Mouse (Mus musculus): Measurements from ENCODE around the gene Zmiz1. TPM values are rescaled to one million over a fixed set of nuclear protein-coding genes. Genes with fewer than 3 reads are reported as not detected.

The Zmiz1 gene
- total and polyA plus RNA-seq, 2 experiments from 2014 or later: 50.6 to 135 TPM

DNA sequence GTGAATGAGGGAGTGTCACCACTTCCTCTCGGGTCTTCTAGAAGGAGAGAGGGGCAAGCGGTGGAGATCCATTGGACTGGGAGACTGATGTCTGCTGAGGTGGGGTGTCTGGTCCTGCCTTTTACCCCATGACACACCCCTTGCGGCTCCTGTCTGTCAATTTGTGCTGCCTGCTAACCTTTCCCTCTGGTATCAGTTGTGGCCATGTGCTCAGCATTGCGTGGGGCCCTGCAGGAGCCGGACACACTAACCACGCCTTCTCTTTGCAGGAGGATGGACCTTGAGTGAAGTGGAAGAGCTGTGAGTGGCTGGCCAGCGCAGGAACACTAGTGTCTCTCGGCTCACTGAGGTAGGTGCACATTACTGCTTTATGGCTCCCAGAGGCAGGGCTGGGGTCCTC lies 77.5 kb downstream of the Zmiz1 start:
- Histone ChIP-seq H3K9me3 (ENCODE audit: low read length) (no peaks in the 10 kb centered on the region), H3K4me1 (ENCODE audit: insufficient read depth, low read length) (peaks cover 12% of the 10 kb centered on the region; the same call in 1 of the 2 replicates), H3K27me3 (ENCODE audit: insufficient read depth, low read length) (no peaks in the 10 kb centered on the region), H3K36me3 (ENCODE audit: insufficient read depth, low read length) (peaks cover 6% of the 10 kb centered on the region), H3K4me2 (ENCODE audit: low read depth, low read length) (no peak overlapping the region), H3K9ac (replicated peaks; ENCODE audit: low read length) (no peak overlapping the region), H3K27ac (no peak overlapping the region), H3K4me3 (ENCODE audit: low read length) (no peak overlapping the region)
- ATAC-seq: no peak
- DNase-seq (ENCODE audit: low spot score): no peak
- WGBS: 91% methylated on average over 8 of the region's 8 CpGs
- TF ChIP-seq CTCF (IDR thresholded peaks at IDR 0.05; ENCODE audit: low read depth): no peak

DNA sequence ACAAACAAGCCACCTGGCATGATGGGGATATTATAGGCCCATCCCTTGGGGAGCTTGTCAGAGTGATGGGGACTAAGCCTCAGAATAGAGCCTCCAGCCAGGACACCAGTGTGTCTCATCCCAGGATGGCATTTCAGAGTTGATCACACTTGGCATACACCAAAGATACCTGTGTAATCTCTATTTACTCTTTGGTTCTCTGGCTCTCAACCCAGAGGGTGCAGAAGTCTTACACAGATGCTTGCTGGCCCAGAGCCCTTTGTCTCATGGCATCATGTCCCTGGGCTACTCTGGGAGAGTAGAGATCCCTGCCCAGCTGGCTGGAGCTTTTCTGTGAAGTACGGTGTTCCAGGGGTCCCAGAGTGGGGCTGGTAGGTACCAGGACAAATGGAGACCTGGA lies 78.4 kb downstream of the Zmiz1 start:
- Histone ChIP-seq H3K4me1 (ENCODE audit: insufficient read depth, low read length) (peaks cover 12% of the 10 kb centered on the region; the same call in 1 of the 2 replicates), H3K4me3 (ENCODE audit: low read length) (no peak overlapping the region), H3K4me2 (ENCODE audit: low read depth, low read length) (no peak overlapping the region), H3K27me3 (ENCODE audit: insufficient read depth, low read length) (no peaks in the 10 kb centered on the region), H3K9ac (replicated peaks; ENCODE audit: low read length) (no peak overlapping the region), H3K27ac (0 out of 2 replicates have a peak overlapping the region, but pooled peaks have one; percentile 26), H3K36me3 (ENCODE audit: insufficient read depth, low read length) (peaks cover 6% of the 10 kb centered on the region), H3K9me3 (ENCODE audit: low read length) (no peaks in the 10 kb centered on the region)
- no peak for TF ChIP-seq CTCF (IDR thresholded peaks at IDR 0.05; ENCODE audit: low read depth)
- 61% methylated on average over 1 of the region's 1 CpGs for WGBS
- DNase-seq (ENCODE audit: low spot score) (no peak), ATAC-seq (no peak)

DNA sequence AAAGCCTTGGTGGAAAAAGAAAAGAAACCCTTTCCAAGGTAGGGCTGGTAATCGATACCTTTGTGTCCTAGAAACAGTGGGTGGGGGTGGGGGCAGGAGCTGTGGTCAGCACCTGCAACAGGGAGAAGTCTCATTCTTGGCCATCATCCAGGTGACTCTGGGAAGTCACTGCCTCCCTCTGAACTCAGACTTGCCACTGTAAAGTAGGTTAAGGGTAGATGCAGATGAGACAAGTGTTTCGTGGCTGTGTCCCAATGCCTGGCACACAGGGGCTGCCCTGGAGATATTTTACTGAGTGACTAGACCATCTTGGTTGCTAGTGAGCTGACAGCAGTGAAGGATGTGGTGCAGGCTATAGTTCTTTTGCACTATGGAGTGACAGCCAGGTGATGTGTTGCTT lies 79.5 kb downstream of the Zmiz1 start:
- TF ChIP-seq CTCF (IDR thresholded peaks at IDR 0.05; ENCODE audit: low read depth): no peak
- no peak overlapping the region for H3K27ac ChIP-seq
- ATAC-seq: no peak

DNA sequence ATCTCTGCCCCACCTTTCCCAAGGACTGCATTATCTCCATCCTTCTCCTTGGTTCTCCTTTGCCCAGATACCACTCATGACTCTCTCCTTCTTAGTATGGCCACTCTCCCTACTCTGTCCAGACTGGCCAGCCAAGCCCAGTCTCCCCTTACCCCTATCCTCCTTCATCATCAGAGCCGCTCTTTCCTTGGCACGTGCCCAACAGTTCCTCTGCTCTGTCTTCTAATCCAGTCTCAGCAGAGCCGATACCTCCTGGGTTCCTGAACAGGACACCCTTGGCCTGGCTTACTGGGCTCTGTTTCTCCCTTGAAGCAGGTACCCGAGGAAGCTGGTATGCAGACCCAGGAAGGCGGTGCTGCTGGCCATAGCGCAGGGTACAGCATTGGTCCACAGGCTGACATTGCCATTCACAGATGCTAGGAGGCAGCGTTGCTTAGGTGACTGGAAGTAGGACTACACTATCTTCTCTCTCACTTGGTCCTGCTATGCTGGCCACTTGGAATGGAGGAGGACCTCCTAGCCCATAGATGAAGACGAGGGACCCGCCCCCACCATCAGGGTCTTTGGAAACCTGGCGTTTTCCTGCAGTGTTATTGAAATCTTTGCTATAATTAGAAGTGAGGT lies 80.6 kb downstream of the Zmiz1 start:
- Histone ChIP-seq H3K27ac (no peak overlapping the region), H3K4me1 (ENCODE audit: insufficient read depth, low read length) (peaks cover 7% of the 10 kb centered on the region; the same call in 1 of the 2 replicates), H3K4me3 (ENCODE audit: low read length) (no peak overlapping the region), H3K4me2 (ENCODE audit: low read depth, low read length) (no peak overlapping the region), H3K9ac (replicated peaks; ENCODE audit: low read length) (no peak overlapping the region), H3K9me3 (ENCODE audit: low read length) (no peaks in the 10 kb centered on the region), H3K27me3 (ENCODE audit: insufficient read depth, low read length) (no peaks in the 10 kb centered on the region), H3K36me3 (ENCODE audit: insufficient read depth, low read length) (peaks cover 6% of the 10 kb centered on the region)
- 73% methylated on average over 10 of the region's 10 CpGs for WGBS
- ATAC-seq: no peak
- peak; percentile 44 for TF ChIP-seq CTCF (IDR thresholded peaks at IDR 0.05; ENCODE audit: low read depth)
- no peak for DNase-seq (ENCODE audit: low spot score)

More for the DNA sequence above, 79.5 kb downstream of the Zmiz1 start:
- Histone ChIP-seq H3K4me1 (ENCODE audit: insufficient read depth, low read length) (peaks cover 12% of the 10 kb centered on the region; the same call in 1 of the 2 replicates), H3K9ac (replicated peaks; ENCODE audit: low read length) (no peak overlapping the region), H3K27me3 (ENCODE audit: insufficient read depth, low read length) (no peaks in the 10 kb centered on the region), H3K9me3 (ENCODE audit: low read length) (no peaks in the 10 kb centered on the region), H3K4me2 (ENCODE audit: low read depth, low read length) (no peak overlapping the region), H3K4me3 (ENCODE audit: low read length) (no peak overlapping the region), H3K36me3 (ENCODE audit: insufficient read depth, low read length) (peaks cover 6% of the 10 kb centered on the region)
- DNase-seq (ENCODE audit: low spot score): no peak
- 63% methylated on average over 2 of the region's 2 CpGs for WGBS

DNA sequence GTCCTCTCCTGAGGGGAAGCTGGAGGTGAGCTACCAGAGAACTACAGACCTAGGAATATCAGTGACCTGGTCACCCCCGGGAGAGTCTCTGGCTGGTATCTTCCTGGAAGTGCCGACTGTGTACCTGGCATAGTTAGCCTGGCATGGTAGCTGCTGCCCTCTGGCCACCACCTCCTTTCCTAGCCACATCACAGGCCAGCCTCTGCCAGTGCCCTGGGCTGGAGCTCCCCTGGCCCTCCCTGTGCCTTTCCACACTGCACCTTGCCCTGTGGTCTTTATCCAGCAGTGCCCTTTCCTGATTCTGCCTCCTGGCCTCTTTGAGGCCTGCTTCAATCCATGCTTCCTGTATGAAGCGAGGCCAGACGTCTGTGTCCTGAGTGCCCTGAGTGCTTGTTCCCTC lies 81.2 kb downstream of the Zmiz1 start:
- Histone ChIP-seq H3K36me3 (ENCODE audit: insufficient read depth, low read length) (peaks cover 6% of the 10 kb centered on the region), H3K27ac (no peak overlapping the region), H3K27me3 (ENCODE audit: insufficient read depth, low read length) (no peaks in the 10 kb centered on the region), H3K4me1 (ENCODE audit: insufficient read depth, low read length) (peaks cover 7% of the 10 kb centered on the region; the same call in 1 of the 2 replicates), H3K9ac (replicated peaks; ENCODE audit: low read length) (no peak overlapping the region), H3K4me2 (ENCODE audit: low read depth, low read length) (no peak overlapping the region), H3K4me3 (ENCODE audit: low read length) (no peak overlapping the region), H3K9me3 (ENCODE audit: low read length) (no peaks in the 10 kb centered on the region)
- 79% methylated on average over 4 of the region's 4 CpGs for WGBS
- TF ChIP-seq CTCF (IDR thresholded peaks at IDR 0.05; ENCODE audit: low read depth): no peak
- DNase-seq (ENCODE audit: low spot score): no peak
- no peak for ATAC-seq

DNA sequence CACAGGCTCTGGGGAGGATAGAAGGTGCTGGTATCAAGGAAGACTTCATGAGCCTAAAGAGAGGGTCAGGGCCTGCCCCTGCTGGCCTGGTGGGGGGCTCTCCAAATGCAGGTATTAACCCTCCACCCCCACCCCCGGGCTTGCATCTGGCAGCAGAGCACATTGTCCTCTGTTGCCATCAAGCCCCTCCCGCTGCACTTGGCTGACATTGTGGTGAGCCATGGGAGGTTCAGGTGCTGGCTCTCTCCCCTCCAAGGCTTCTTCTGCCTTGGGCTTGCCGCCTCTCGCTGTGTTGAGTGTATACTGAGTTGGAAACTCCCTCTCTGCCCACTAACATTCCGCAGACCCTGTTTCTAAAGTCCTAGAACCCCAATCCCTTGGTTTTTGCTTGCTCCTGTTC lies 82.2 kb downstream of the Zmiz1 start:
- no peak for TF ChIP-seq CTCF (IDR thresholded peaks at IDR 0.05; ENCODE audit: low read depth)
- Histone ChIP-seq H3K4me3 (ENCODE audit: low read length) (no peak overlapping the region), H3K27me3 (ENCODE audit: insufficient read depth, low read length) (no peaks in the 10 kb centered on the region), H3K4me2 (ENCODE audit: low read depth, low read length) (no peak overlapping the region), H3K4me1 (ENCODE audit: insufficient read depth, low read length) (peaks cover 7% of the 10 kb centered on the region; the same call in 1 of the 2 replicates), H3K36me3 (ENCODE audit: insufficient read depth, low read length) (peaks cover 6% of the 10 kb centered on the region), H3K9ac (replicated peaks; ENCODE audit: low read length) (0 out of 2 replicates have a peak overlapping the region, but pooled peaks have one; percentile 9), H3K27ac (no peak overlapping the region), H3K9me3 (ENCODE audit: low read length) (no peaks in the 10 kb centered on the region)
- no peak for ATAC-seq
- 65% methylated on average over 5 of the region's 5 CpGs for WGBS
- DNase-seq (ENCODE audit: low spot score): no peak

DNA sequence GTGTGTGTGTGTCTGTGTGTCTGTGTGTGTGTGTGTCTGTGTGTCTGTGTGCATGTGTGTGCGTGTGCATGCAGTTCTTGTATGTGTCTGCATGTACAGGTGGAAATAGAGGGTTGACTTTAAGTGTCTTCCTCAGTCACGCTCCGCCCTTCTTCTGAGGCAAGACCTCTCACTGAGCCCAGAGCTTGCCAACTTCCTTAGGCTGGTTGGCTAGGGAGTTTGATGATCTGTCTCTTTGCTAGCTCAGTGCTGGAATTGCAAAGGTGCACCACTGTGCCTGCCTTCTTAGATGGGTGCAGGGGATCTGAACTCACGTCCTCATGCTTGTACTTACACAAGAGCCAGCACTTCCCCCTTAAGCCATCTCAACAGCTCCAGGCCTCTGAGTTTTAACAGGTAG lies 84.1 kb downstream of the Zmiz1 start:
- no peak overlapping the region for H3K27ac ChIP-seq
- peaks cover 26% of the 10 kb centered on the region for H3K4me1 ChIP-seq (ENCODE audit: insufficient read depth, low read length)
- DNase-seq (ENCODE audit: low spot score) (no peak), ATAC-seq (no peak)
- no peak overlapping the region for H3K9ac ChIP-seq (replicated peaks; ENCODE audit: low read length)
- TF ChIP-seq CTCF (IDR thresholded peaks at IDR 0.05; ENCODE audit: low read depth): no peak
- no peaks in the 10 kb centered on the region for H3K9me3 ChIP-seq (ENCODE audit: low read length)
- H3K4me3 ChIP-seq (ENCODE audit: low read length): no peak overlapping the region
- H3K36me3 ChIP-seq (ENCODE audit: insufficient read depth, low read length): no peaks in the 10 kb centered on the region
- no peaks in the 10 kb centered on the region for H3K27me3 ChIP-seq (ENCODE audit: insufficient read depth, low read length)
- no peak overlapping the region for H3K4me2 ChIP-seq (ENCODE audit: low read depth, low read length)
- 91% methylated on average over 4 of the region's 4 CpGs for WGBS
